Mouse (Mus musculus): Measurements from ENCODE around the gene Phc1. TPM values are rescaled to one million over a fixed set of nuclear protein-coding genes. Genes with fewer than 3 reads are reported as not detected.
"Not testable (repeated sequence)": the region's sequence is repeated elsewhere in the genome, so short reads cannot be mapped to it uniquely, and the experiment has no call there.

Phc1 gene
- polyA plus RNA-seq, 1 experiment from 2014 or later = 30.6 TPM

DNA sequence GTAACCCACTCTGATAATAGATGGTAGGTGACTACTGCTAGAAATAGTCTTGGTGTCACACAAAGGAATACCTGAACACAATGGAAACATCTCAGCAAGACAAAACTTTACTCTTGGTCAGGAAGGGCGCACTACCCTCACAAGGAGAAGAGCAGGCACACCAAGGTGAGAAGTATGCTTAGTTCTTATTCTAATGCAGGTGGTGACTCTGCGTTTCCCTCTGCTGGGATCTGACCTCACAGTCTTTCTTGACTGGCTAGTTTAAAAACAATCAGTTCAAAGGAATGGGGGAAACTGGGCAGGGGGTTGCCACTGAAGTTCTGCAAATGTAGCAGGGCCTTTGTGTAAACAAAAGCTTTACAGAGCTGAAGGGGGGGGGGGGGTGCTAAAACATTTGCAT, 25.9 kb upstream of the Phc1 start:
- ATAC-seq = no peak
- no peaks in the 10 kb centered on the region for H3K36me3 ChIP-seq (ENCODE audit: control insufficient read depth, insufficient read depth, low read length)
- no peak for DNase-seq (ENCODE audit: low spot score)
- H3K27me3 ChIP-seq (replicated peaks; ENCODE audit: control insufficient read depth, insufficient read depth, low read length) = no peaks in the 10 kb centered on the region
- H3K9ac ChIP-seq (ENCODE audit: low read length) = no peak overlapping the region
- WGBS = 52% methylated on average over 2 of the region's 2 CpGs
- no peak overlapping the region for H3K4me3 ChIP-seq (ENCODE audit: low read depth, low read length)
- no peaks in the 10 kb centered on the region for H3K4me1 ChIP-seq (ENCODE audit: control insufficient read depth, insufficient read depth, low read length)
- no peak overlapping the region for H3K27ac ChIP-seq (ENCODE audit: low read depth, low read length)
- H3K4me2 ChIP-seq (ENCODE audit: low read length) = no peak overlapping the region
- no peaks in the 10 kb centered on the region for H3K9me3 ChIP-seq (replicated peaks; ENCODE audit: control insufficient read depth, low read length)

DNA sequence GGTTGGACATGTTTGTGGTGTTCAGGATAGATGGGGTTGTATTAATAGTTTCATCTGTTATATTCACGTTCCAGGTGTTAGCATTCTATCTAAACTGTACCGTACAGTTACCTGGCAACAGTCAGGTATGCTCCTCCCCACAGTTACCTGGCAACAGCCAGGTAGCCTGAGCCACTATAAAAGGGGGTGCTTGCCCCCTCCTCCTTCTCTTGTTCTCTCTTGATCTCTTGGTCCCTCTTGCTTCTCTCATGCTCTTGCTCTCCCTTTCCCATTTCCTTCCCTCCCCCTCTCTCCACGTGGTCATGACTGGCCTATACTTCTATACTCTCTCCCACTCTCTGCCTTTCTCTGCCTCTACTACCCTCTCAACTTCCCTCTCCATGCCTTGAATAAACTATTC, 25.3 kb upstream of the Phc1 start:
- DNase-seq (ENCODE audit: low spot score) = no peak
- ATAC-seq = no peak
- Histone ChIP-seq H3K9me3 (replicated peaks; ENCODE audit: control insufficient read depth, low read length) (no peaks in the 10 kb centered on the region), H3K4me2 (ENCODE audit: low read length) (no peak overlapping the region), H3K9ac (ENCODE audit: low read length) (no peak overlapping the region), H3K4me3 (ENCODE audit: low read depth, low read length) (no peak overlapping the region), H3K4me1 (ENCODE audit: control insufficient read depth, insufficient read depth, low read length) (no peaks in the 10 kb centered on the region), H3K36me3 (ENCODE audit: control insufficient read depth, insufficient read depth, low read length) (no peaks in the 10 kb centered on the region), H3K27me3 (replicated peaks; ENCODE audit: control insufficient read depth, insufficient read depth, low read length) (no peaks in the 10 kb centered on the region), H3K27ac (ENCODE audit: low read depth, low read length) (no peak overlapping the region)
- 61% methylated on average over 3 of the region's 3 CpGs for WGBS

DNA sequence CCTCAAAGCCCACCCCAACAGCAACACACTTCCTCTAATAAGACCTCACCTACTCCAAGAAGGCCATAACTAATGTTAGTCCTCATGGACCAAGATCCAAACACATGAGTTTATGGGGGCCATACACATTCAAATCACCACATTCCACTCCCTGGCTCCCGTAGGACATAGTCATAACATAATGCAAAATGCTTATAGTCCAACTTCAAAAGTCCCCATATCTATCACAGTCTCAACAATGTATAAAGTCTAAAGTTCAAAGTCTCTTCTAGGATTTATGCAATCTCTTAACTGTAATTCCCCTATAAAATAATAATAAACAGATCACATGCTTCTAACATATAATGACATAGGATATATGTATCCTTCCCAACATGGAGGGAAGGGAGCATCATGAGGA, 16.7 kb upstream of the Phc1 start:
- Histone ChIP-seq H3K4me2 (ENCODE audit: low read length) (no peak overlapping the region), H3K27ac (ENCODE audit: low read depth, low read length) (no peak overlapping the region), H3K9ac (ENCODE audit: low read length) (no peak overlapping the region), H3K9me3 (replicated peaks; ENCODE audit: control insufficient read depth, low read length) (no peaks in the 10 kb centered on the region), H3K4me1 (ENCODE audit: control insufficient read depth, insufficient read depth, low read length) (no peaks in the 10 kb centered on the region), H3K27me3 (replicated peaks; ENCODE audit: control insufficient read depth, insufficient read depth, low read length) (no peaks in the 10 kb centered on the region), H3K36me3 (ENCODE audit: control insufficient read depth, insufficient read depth, low read length) (no peaks in the 10 kb centered on the region), H3K4me3 (ENCODE audit: low read depth, low read length) (no peak overlapping the region)
- 97% methylated on average over 1 of the region's 1 CpGs for WGBS
- ATAC-seq (no peak), DNase-seq (ENCODE audit: low spot score) (no peak)

DNA sequence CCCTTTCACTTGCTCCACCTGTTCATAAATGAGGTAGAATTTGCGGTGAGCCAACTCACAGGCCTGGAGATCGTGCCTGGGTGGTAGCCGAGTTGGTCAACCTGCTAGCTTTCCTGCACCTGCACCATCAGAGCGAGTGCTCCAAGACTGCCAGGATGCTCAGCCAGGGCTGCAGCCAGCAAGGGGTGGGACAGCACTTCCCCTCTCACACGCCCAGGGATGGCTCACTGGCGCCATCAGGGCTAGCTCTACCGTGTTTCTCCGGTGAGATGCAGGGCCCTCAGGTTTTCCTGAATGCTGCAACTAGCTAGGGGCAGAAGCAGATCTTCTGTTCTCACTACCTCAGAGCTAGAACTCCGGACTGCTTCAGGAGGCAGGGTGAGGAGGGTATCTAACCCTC, 15.5 kb upstream of the Phc1 start:
- Histone ChIP-seq H3K9me3 (replicated peaks; ENCODE audit: control insufficient read depth, low read length) (no peaks in the 10 kb centered on the region), H3K4me3 (ENCODE audit: low read depth, low read length) (no peak overlapping the region), H3K4me1 (ENCODE audit: control insufficient read depth, insufficient read depth, low read length) (no peaks in the 10 kb centered on the region), H3K27ac (ENCODE audit: low read depth, low read length) (no peak overlapping the region), H3K9ac (ENCODE audit: low read length) (no peak overlapping the region), H3K4me2 (ENCODE audit: low read length) (no peak overlapping the region), H3K27me3 (replicated peaks; ENCODE audit: control insufficient read depth, insufficient read depth, low read length) (no peaks in the 10 kb centered on the region), H3K36me3 (ENCODE audit: control insufficient read depth, insufficient read depth, low read length) (no peaks in the 10 kb centered on the region)
- 69% methylated on average over 9 of the region's 9 CpGs for WGBS
- ATAC-seq = no peak
- no peak for DNase-seq (ENCODE audit: low spot score)

DNA sequence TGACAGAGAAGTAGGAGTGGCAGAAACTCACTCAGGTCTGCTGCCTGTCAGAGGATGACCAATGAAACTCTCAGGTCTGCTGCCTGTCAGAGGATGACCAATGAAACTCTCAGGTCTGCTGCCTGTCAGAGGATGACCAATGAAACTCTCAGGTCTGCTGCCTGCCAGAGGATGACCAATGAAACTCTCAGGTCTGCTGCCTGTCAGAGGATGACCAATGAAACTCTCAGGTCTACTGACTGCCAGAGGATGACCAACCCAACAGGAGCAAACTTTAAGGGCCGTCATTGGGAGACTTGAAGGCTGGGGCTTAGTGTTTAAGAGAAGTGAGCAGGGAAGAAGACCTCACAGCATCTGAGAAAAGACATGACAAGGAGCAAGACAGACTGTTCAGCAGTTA, 7.0 kb upstream of the Phc1 start:
- H3K9me3 ChIP-seq (replicated peaks; ENCODE audit: control insufficient read depth, low read length); H3K9ac ChIP-seq (ENCODE audit: low read length); H3K27me3 ChIP-seq (replicated peaks; ENCODE audit: control insufficient read depth, insufficient read depth, low read length); DNase-seq (ENCODE audit: low spot score); H3K4me2 ChIP-seq (ENCODE audit: low read length); ATAC-seq; H3K4me1 ChIP-seq (ENCODE audit: control insufficient read depth, insufficient read depth, low read length); H3K4me3 ChIP-seq (ENCODE audit: low read depth, low read length); H3K27ac ChIP-seq (ENCODE audit: low read depth, low read length); H3K36me3 ChIP-seq (ENCODE audit: control insufficient read depth, insufficient read depth, low read length): not testable (repeated sequence)
- WGBS = 85% methylated on average over 1 of the region's 1 CpGs

DNA sequence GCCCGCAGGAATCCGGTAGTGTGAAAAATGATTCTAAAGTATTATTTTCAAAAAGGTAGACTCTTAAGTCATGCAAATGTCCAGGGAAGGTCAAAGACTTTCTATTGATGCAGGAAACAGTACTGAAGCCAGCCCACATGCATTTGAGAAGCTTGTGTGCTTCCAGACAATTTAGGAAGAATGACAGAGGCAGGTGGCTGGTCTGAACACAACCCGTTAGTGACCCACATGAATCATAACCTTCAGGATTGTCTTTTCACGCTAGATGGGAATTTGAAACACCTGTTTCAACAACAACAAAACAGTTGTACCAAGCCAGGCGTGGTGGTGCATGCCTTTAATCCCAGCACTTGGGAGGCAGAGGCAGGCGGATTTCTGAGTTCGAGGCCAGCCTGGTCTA, 6.0 kb upstream of the Phc1 start:
- H3K4me3 ChIP-seq (ENCODE audit: low read depth, low read length) = no peak overlapping the region
- no peaks in the 10 kb centered on the region for H3K27me3 ChIP-seq (replicated peaks; ENCODE audit: control insufficient read depth, insufficient read depth, low read length)
- H3K36me3 ChIP-seq (ENCODE audit: control insufficient read depth, insufficient read depth, low read length) = no peaks in the 10 kb centered on the region
- WGBS = 78% methylated on average over 7 of the region's 7 CpGs
- no peaks in the 10 kb centered on the region; the same call in 1 of the 2 replicates for H3K4me1 ChIP-seq (ENCODE audit: control insufficient read depth, insufficient read depth, low read length)
- H3K9ac ChIP-seq (ENCODE audit: low read length) = no peak overlapping the region
- ATAC-seq (no peak), DNase-seq (ENCODE audit: low spot score) (no peak)
- H3K27ac ChIP-seq (ENCODE audit: low read depth, low read length) = no peak overlapping the region
- no peaks in the 10 kb centered on the region for H3K9me3 ChIP-seq (replicated peaks; ENCODE audit: control insufficient read depth, low read length)
- H3K4me2 ChIP-seq (ENCODE audit: low read length) = no peak overlapping the region

DNA sequence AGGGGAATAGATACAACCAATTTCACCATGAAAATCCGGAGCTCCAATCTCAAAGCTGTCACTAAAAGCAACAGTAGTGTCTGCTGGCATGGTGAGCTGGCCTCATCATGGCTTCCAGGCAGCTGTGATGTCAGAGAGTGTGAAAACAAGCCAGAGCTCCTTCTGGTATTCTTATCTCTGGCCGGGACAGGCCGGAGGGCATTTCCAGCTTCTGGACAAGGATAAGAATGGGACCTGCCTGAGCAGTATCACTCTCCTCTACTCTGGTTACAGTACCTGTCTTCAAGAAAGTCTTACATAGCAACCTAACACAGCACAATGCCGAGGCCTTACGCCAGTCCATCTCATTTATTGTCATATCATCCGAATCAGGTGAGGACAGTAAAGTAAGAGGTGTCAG, 5.4 kb upstream of the Phc1 start:
- Histone ChIP-seq H3K36me3 (ENCODE audit: control insufficient read depth, insufficient read depth, low read length) (no peaks in the 10 kb centered on the region), H3K4me3 (ENCODE audit: low read depth, low read length) (no peak overlapping the region), H3K9me3 (replicated peaks; ENCODE audit: control insufficient read depth, low read length) (no peaks in the 10 kb centered on the region), H3K9ac (ENCODE audit: low read length) (no peak overlapping the region), H3K27ac (ENCODE audit: low read depth, low read length) (no peak overlapping the region), H3K4me1 (ENCODE audit: control insufficient read depth, insufficient read depth, low read length) (peaks cover 4% of the 10 kb centered on the region; the same call in 1 of the 2 replicates), H3K4me2 (ENCODE audit: low read length) (no peak overlapping the region), H3K27me3 (replicated peaks; ENCODE audit: control insufficient read depth, insufficient read depth, low read length) (no peaks in the 10 kb centered on the region)
- ATAC-seq (no peak), DNase-seq (ENCODE audit: low spot score) (no peak)
- 86% methylated on average over 6 of the region's 6 CpGs for WGBS

DNA sequence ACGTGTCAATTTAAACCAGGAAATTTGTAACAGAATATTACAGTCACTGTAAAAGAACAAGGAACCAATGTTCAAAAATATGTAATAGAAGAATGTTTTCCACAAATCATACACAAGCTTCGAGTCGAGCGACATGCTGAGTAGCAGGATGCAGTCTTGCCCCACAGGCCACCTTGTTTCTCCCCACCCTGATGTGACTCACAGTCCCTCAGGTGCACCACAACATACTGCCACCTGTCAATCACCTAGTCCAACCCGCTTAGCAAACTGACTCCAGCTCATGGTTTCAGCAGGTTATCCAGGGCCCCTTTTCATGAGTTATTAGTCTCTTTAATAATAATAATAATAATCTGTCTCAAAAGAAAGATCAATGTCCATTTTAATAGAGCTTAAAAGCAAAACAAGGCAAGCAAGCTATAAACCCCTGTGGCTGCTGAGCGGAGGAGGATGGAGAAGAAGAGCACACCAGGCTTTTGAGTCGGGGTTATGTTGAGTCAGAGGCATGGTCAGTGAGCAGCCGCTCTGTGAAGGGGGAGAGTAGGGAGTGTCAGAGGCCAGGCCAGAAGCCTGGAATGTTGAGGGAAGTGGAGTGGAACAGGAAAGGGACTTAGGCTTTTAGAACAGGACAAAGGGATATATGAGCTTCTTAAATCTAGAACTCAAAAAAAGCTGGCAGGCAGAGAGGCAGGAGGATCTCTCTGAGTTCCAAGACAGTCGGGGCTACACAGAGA, 4.2 kb upstream of the Phc1 start:
- Histone ChIP-seq H3K27ac (ENCODE audit: low read depth, low read length) (no peak overlapping the region), H3K4me1 (ENCODE audit: control insufficient read depth, insufficient read depth, low read length) (peaks cover 4% of the 10 kb centered on the region; the same call in 1 of the 2 replicates), H3K4me2 (ENCODE audit: low read length) (no peak overlapping the region), H3K36me3 (ENCODE audit: control insufficient read depth, insufficient read depth, low read length) (no peaks in the 10 kb centered on the region), H3K27me3 (replicated peaks; ENCODE audit: control insufficient read depth, insufficient read depth, low read length) (no peaks in the 10 kb centered on the region), H3K9ac (ENCODE audit: low read length) (no peak overlapping the region), H3K9me3 (replicated peaks; ENCODE audit: control insufficient read depth, low read length) (no peaks in the 10 kb centered on the region), H3K4me3 (ENCODE audit: low read depth, low read length) (no peak overlapping the region)
- DNase-seq (ENCODE audit: low spot score) (no peak), ATAC-seq (no peak)
- 52% methylated on average over 9 of the region's 9 CpGs for WGBS

DNA sequence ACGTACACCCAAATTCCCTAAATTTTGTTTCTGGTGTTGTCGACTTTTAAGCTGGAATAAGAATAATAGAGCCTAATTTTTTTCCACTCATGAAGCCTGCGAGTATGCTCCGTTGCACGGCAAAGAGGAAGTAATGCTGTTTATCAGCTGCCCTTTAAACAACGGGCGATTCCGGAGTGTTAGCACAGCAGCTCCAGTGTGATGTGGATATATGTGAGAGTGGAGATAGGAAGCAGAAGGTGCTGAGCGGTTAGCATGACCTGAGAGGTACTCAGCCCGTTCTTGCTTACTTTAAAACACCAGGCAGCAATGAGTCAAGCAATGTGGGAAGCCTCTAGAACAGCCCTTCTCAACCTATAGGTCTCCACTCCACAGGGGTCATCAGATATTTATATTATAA, 3.4 kb upstream of the Phc1 start:
- Histone ChIP-seq H3K9ac (ENCODE audit: low read length) (no peak overlapping the region), H3K4me1 (ENCODE audit: control insufficient read depth, insufficient read depth, low read length) (peaks cover 5% of the 10 kb centered on the region), H3K4me2 (ENCODE audit: low read length) (no peak overlapping the region), H3K27ac (ENCODE audit: low read depth, low read length) (no peak overlapping the region), H3K27me3 (replicated peaks; ENCODE audit: control insufficient read depth, insufficient read depth, low read length) (no peaks in the 10 kb centered on the region), H3K36me3 (ENCODE audit: control insufficient read depth, insufficient read depth, low read length) (no peaks in the 10 kb centered on the region), H3K4me3 (ENCODE audit: low read depth, low read length) (no peak overlapping the region), H3K9me3 (replicated peaks; ENCODE audit: control insufficient read depth, low read length) (no peaks in the 10 kb centered on the region)
- ATAC-seq = no peak
- 60% methylated on average over 10 of the region's 10 CpGs for WGBS
- DNase-seq (ENCODE audit: low spot score) = no peak
